Mouse (Mus musculus): Measurements from ENCODE around the gene Btbd35f4.
"Not testable (repeated sequence)": the region's sequence is repeated elsewhere in the genome, so short reads cannot be mapped to it uniquely, and the experiment has no call there.

The Btbd35f4 gene

GRCm38 (mm10) chrX:4800196-4800595 is at the start of gene Btbd35f4:
Gene Btbd35f4, plus strand, starts transcription at chrX:4800496.
- not testable (repeated sequence) for DNase-seq

DNA sequence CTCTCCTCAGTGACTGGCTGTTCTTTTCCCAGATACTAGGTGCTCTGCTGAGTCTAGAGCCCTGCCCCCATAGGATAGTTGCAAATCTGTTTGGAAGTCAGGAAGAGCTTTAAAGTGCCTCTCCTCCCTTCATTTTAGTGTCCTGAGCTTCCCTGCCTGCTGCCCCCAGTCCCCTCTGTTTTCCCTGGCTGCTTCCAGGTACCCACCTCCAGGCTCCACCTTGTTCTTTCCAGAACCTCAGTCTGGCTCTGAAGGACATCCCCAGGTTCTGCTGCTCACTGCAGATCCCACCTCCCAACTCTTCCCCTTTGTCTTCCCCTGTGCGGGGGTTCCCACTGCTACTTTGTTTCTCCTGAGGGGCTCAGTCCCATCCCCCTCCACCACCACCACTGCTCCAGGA is 39.7 kb downstream of the Btbd35f4 start:
- not testable (repeated sequence) for DNase-seq
